Comparison of ENCODE assay signal across 9 mouse cellular contexts in the genomic region with DNA sequence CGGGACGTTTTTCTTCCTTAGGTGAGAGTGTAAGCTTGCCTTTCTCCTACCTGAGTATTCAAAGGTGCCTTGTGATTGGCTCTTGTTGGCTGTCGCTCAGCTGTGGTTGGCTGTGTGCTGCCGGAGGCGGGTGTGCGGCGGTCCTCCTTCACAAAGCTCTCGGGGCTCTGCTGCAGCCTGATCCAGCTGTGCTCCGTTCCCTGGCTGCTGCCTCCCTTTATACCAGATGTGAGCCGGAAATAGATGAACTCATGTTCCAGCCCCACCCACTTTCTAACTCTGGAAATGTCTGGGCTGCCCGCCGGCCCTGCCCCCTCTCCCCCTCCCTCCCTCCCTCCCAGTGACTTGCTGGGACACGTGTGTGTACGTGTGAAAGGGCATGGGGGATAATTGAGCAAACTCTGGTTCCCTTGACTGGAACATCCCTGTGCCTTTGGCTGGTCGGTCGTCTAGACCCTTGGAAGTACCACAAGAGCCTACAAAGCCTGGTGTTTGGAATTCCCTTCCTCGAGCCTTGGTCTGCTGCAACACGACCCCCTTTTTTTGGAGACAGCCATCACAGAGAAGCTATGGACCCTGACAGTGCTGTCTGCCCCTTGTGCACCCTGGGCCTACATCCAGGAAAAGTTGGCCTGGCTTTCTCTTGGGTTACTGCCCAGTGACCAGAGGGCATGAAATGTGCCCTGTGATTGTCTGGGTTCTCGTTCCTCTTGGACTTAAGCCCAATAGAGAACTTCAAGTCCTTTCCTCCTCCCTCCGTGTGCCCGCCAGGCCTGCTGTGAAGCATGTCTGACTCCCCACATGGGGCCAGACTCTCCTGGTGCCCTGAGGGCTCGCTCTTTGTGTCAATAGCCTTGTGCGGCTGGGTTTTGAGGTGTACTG. TPM values are rescaled to one million over a fixed set of nuclear protein-coding genes. Genes with fewer than 3 reads are reported as not detected.
DNase-seq lines count a peak whose midpoint lies in the region; ATAC-seq and TF ChIP-seq lines count a peak whose summit lies in the region.
"Had no signal": no experiment of that assay in that cellular context is flagged by ENCODE, and none has a peak within 500 bp of the region (broad histone marks: within the 10 kb centered on the region; RNA-seq: fewer than 3 reads in every experiment).

A gene (minus strand): TSS at position 190 of the 882 bp plus-strand sequence.

- peak within 1 kb of the TSS; percentile 18; the same call in 1 of the 2 replicates for H3K4me3 ChIP-seq in forebrain, embryonic 11.5 days (ENCODE audit: low read depth, low read length)
- peak within 1 kb of the TSS; percentile 33 for H3K4me3 ChIP-seq in heart, embryonic 16.5 days (ENCODE audit: low read length)
- peak within 1 kb of the TSS; percentile 39; the same call in 1 of the 2 replicates for H3K4me3 ChIP-seq in liver, postnatal 0 days (ENCODE audit: low read depth, low read length)

- no peak for TF ChIP-seq POLR2A in brain, embryonic 14.5 days (IDR thresholded peaks at IDR 0.05; ENCODE audit: borderline replicate concordance, extremely low read depth, insufficient read depth, insufficient read length, poor library complexity, severe bottlenecking)

- H3K9ac ChIP-seq in forebrain, embryonic 11.5 days (ENCODE audit: low read length) = peak within 1 kb of the TSS; percentile 35
- peak within 1 kb of the TSS; percentile 56 for H3K9ac ChIP-seq in heart, embryonic 16.5 days (ENCODE audit: low read length)
- no peak within 1 kb of the TSS for H3K9ac ChIP-seq in liver, postnatal 0 days (replicated peaks)

- WGBS in forebrain, embryonic 11.5 days = 23% methylated on average over 23 of the region's 23 CpGs
- 13% methylated on average over 23 of the region's 23 CpGs for WGBS in heart, embryonic 16.5 days
- 16% methylated on average over 23 of the region's 23 CpGs for WGBS in liver, postnatal 0 days (ENCODE audit: insufficient replicate concordance)

- H3K4me2 ChIP-seq in forebrain, embryonic 11.5 days (ENCODE audit: low read depth, low read length, severe bottlenecking) = peak within 1 kb of the TSS; percentile 49
- peak within 1 kb of the TSS; percentile 57 for H3K4me2 ChIP-seq in heart, embryonic 16.5 days (ENCODE audit: low read depth, low read length)
- H3K4me2 ChIP-seq in liver, postnatal 0 days (ENCODE audit: low read depth, low read length) = peak within 1 kb of the TSS; percentile 63

- H3K4me1 ChIP-seq in forebrain, embryonic 11.5 days (replicated peaks; ENCODE audit: control insufficient read depth, insufficient read depth, low read length) = no peaks in the 10 kb centered on the region; the same call in 1 of the 2 replicates
- H3K4me1 ChIP-seq in heart, embryonic 16.5 days (ENCODE audit: control insufficient read depth, insufficient read depth, low read length) = peaks cover 45% of the 10 kb centered on the region
- H3K4me1 ChIP-seq in liver, postnatal 0 days (ENCODE audit: insufficient read depth) = peaks cover 43% of the 10 kb centered on the region

- peak; percentile 46; the same call in 1 of the 2 replicates for TF ChIP-seq EP300 in liver, postnatal 0 days (IDR thresholded peaks at IDR 0.05; ENCODE audit: low read depth)

- H3K27ac ChIP-seq in forebrain, embryonic 11.5 days (ENCODE audit: low read depth, low read length) = no peak within 1 kb of the TSS
- peak within 1 kb of the TSS; percentile 97 for H3K27ac ChIP-seq in heart, embryonic 16.5 days (ENCODE audit: low read length)
- H3K27ac ChIP-seq in liver, postnatal 0 days (ENCODE audit: low read depth) = peak within 1 kb of the TSS; percentile 91
- H3K27ac ChIP-seq: macrophage had no signal

- no peaks in the 10 kb centered on the region for H3K36me3 ChIP-seq in forebrain, embryonic 11.5 days (ENCODE audit: control insufficient read depth, insufficient read depth, low read length)
- H3K36me3 ChIP-seq in heart, embryonic 16.5 days (ENCODE audit: control insufficient read depth, insufficient read depth) = no peaks in the 10 kb centered on the region; the same call in 1 of the 2 replicates
- H3K36me3 ChIP-seq in liver, postnatal 0 days (replicated peaks; ENCODE audit: insufficient read depth, low read length) = peaks cover 9% of the 10 kb centered on the region; the same call in 1 of the 2 replicates

- TF ChIP-seq CTCF in brain, embryonic 14.5 days (IDR thresholded peaks at IDR 0.05; ENCODE audit: borderline replicate concordance, extremely low read depth, insufficient read depth, insufficient read length) = no peak
- no peak for TF ChIP-seq CTCF in liver, postnatal 0 days (IDR thresholded peaks at IDR 0.05; ENCODE audit: low read depth)

- H3K9me3 ChIP-seq in forebrain, embryonic 11.5 days (ENCODE audit: control insufficient read depth, low read length) = no peaks in the 10 kb centered on the region
- no peaks in the 10 kb centered on the region for H3K9me3 ChIP-seq in heart, embryonic 16.5 days (replicated peaks; ENCODE audit: control insufficient read depth, low read length)
- no peaks in the 10 kb centered on the region for H3K9me3 ChIP-seq in liver, postnatal 0 days (ENCODE audit: low read length)

- no peaks in the 10 kb centered on the region for H3K27me3 ChIP-seq in forebrain, embryonic 11.5 days (ENCODE audit: control insufficient read depth, insufficient read depth, low read length)
- H3K27me3 ChIP-seq in heart, embryonic 16.5 days (ENCODE audit: control insufficient read depth, insufficient read depth, low read length) = no peaks in the 10 kb centered on the region
- H3K27me3 ChIP-seq in liver, postnatal 0 days (ENCODE audit: insufficient read depth, low read length) = no peaks in the 10 kb centered on the region

- peak; percentile 58; the same call in 1 of the 2 replicates for ATAC-seq in forebrain, embryonic 11.5 days (replicated peaks; ENCODE audit: low FRiP score)
- ATAC-seq in heart, embryonic 16.5 days (replicated peaks; ENCODE audit: extremely low read depth, insufficient read depth, low FRiP score) = peak; percentile 87
- ATAC-seq in liver, postnatal 0 days = peak; percentile 92

- peak; percentile 92 for DNase-seq in ES-CJ7 (ENCODE audit: low read depth, low spot score)
- peak; percentile 88 for DNase-seq in brain, embryonic 14.5 days (ENCODE audit: low read depth)
- peak; percentile 80 for DNase-seq in forebrain, embryonic 11.5 days (ENCODE audit: low spot score)
- peak; percentile 91 for DNase-seq in kidney, postnatal 10 days
- DNase-seq in liver, postnatal 0 days = peak; percentile 79
- peak; percentile 64 for DNase-seq in ovary, adult 18-20 months (ENCODE audit: low spot score)
- peak; percentile 56 to 67 for DNase-seq in thymus, postnatal 36 days

RNA-seq across cellular contexts. Expression of the gene that starts here (rescaled TPM):
- 2.1 and 2.6 TPM in 2 replicates for polyA plus RNA-seq in brain, embryonic 14.5 days (2012; rRNA removed)
- 0.20 TPM in 1 of 2 replicates, not detected in the other for polyA plus RNA-seq in forebrain, embryonic 11.5 days (2014; fragmentation: Nextera tagmentation; extraction: Ambion mirVana)
- polyA plus RNA-seq in heart, embryonic 16.5 days (2015; fragmentation: Nextera tagmentation; extraction: Ambion mirVana) = 1.1 and 1.3 TPM in 2 replicates
- 0.23 and 0.25 TPM in 2 replicates for polyA plus RNA-seq in liver, postnatal 0 days (2015; fragmentation: Nextera tagmentation; extraction: Ambion mirVana)

Comparison
In these comparisons a context has a peak if more than half of its experiments do, and no peak if none do; other contexts are left out.
1. Peak in DNase-seq, ATAC-seq, H3K4me3 ChIP-seq, H3K9ac ChIP-seq and H3K4me2 ChIP-seq in forebrain, embryonic 11.5 days; RNA of the gene not detected or under 1 TPM.
2. Peak in DNase-seq, ATAC-seq, H3K4me3 ChIP-seq, H3K27ac ChIP-seq and H3K4me2 ChIP-seq in liver, postnatal 0 days; RNA of the gene not detected or under 1 TPM.